Mouse (Mus musculus): ENCODE data around the gene Cerk. TPM values are rescaled to one million over a fixed set of nuclear protein-coding genes. Genes with fewer than 3 reads are reported as not detected.
"Not testable (repeated sequence)": the region's sequence is repeated elsewhere in the genome, so short reads cannot be mapped to it uniquely, and the experiment has no call there.

The Cerk gene
- polyA plus RNA-seq, 1 experiment from 2014 or later: 23.5 TPM

GRCm38 (mm10) chr15:86221901-86222300 is 36.0 kb upstream of the Cerk start:
- H3K4me2 ChIP-seq (replicated peaks); ATAC-seq (replicated peaks); H3K9ac ChIP-seq (replicated peaks); H3K27me3 ChIP-seq; H3K4me1 ChIP-seq; H3K27ac ChIP-seq (replicated peaks); H3K36me3 ChIP-seq; H3K4me3 ChIP-seq; H3K9me3 ChIP-seq: not testable (repeated sequence)
- WGBS: 86% methylated on average over 11 of the region's 11 CpGs

- no peak for ATAC-seq (replicated peaks)
- Histone ChIP-seq H3K36me3 (no peaks in the 10 kb centered on the region), H3K27me3 (no peaks in the 10 kb centered on the region), H3K4me3 (no peak overlapping the region), H3K9me3 (no peaks in the 10 kb centered on the region), H3K4me1 (no peaks in the 10 kb centered on the region), H3K4me2 (replicated peaks) (no peak overlapping the region), H3K27ac (replicated peaks) (no peak overlapping the region), H3K9ac (replicated peaks) (no peak overlapping the region)
- 86% methylated on average over 4 of the region's 4 CpGs for WGBS
Measured at GRCm38 (mm10) chr15:86221369-86221768, 35.4 kb upstream of the Cerk start.

- Histone ChIP-seq H3K27me3 (no peaks in the 10 kb centered on the region), H3K9ac (replicated peaks) (no peak overlapping the region), H3K36me3 (no peaks in the 10 kb centered on the region), H3K27ac (replicated peaks) (no peak overlapping the region), H3K4me3 (no peak overlapping the region), H3K4me1 (no peaks in the 10 kb centered on the region), H3K9me3 (no peaks in the 10 kb centered on the region), H3K4me2 (replicated peaks) (no peak overlapping the region)
- ATAC-seq (replicated peaks): no peak
- 95% methylated on average over 4 of the region's 4 CpGs for WGBS
Measured at GRCm38 (mm10) chr15:86220715-86221114, 34.8 kb upstream of the Cerk start.

GRCm38 (mm10) chr15:86220229-86220630 is 34.3 kb upstream of the Cerk start:
- H3K9ac ChIP-seq (replicated peaks): no peak overlapping the region
- H3K4me2 ChIP-seq (replicated peaks): no peak overlapping the region
- H3K36me3 ChIP-seq: no peaks in the 10 kb centered on the region
- H3K9me3 ChIP-seq: no peaks in the 10 kb centered on the region
- 87% methylated on average over 5 of the region's 5 CpGs for WGBS
- ATAC-seq (replicated peaks): no peak
- no peaks in the 10 kb centered on the region for H3K27me3 ChIP-seq
- no peak overlapping the region for H3K4me3 ChIP-seq
- H3K4me1 ChIP-seq: peaks cover 3% of the 10 kb centered on the region
- H3K27ac ChIP-seq (replicated peaks): no peak overlapping the region

GRCm38 (mm10) chr15:86219534-86220228 is 33.7 kb upstream of the Cerk start:
- H3K4me1 ChIP-seq: peaks cover 9% of the 10 kb centered on the region
- H3K9ac ChIP-seq (replicated peaks): no peak overlapping the region
- 82% methylated on average over 7 of the region's 7 CpGs for WGBS
- ATAC-seq (replicated peaks): no peak
- no peak overlapping the region for H3K27ac ChIP-seq (replicated peaks)
- no peaks in the 10 kb centered on the region for H3K27me3 ChIP-seq
- H3K9me3 ChIP-seq: no peaks in the 10 kb centered on the region
- no peaks in the 10 kb centered on the region for H3K36me3 ChIP-seq
- H3K4me3 ChIP-seq: no peak overlapping the region
- no peak overlapping the region for H3K4me2 ChIP-seq (replicated peaks)

- H3K4me3 ChIP-seq: not testable (repeated sequence)
- WGBS: 91% methylated on average over 9 of the region's 9 CpGs
Measured at GRCm38 (mm10) chr15:86216641-86217040, 30.7 kb upstream of the Cerk start.

GRCm38 (mm10) chr15:86214549-86215201 is 28.7 kb upstream of the Cerk start:
- 15% methylated on average over 25 of the region's 25 CpGs for WGBS
- Histone ChIP-seq H3K36me3 (no peaks in the 10 kb centered on the region), H3K27me3 (no peaks in the 10 kb centered on the region), H3K9me3 (no peaks in the 10 kb centered on the region), H3K4me1 (peaks cover 24% of the 10 kb centered on the region), H3K9ac (replicated peaks) (peak overlapping the region; percentile 93), H3K4me3 (peak overlapping the region; percentile 99), H3K4me2 (replicated peaks) (peak overlapping the region; percentile 94), H3K27ac (replicated peaks) (peak overlapping the region; percentile 94)
- peak; percentile 38 for ATAC-seq (replicated peaks)

More at GRCm38 (mm10) chr15:86216641-86217040, 30.7 kb upstream of the Cerk start:
- not testable (repeated sequence) for H3K4me2 ChIP-seq (replicated peaks); H3K9ac ChIP-seq (replicated peaks); H3K27ac ChIP-seq (replicated peaks); ATAC-seq (replicated peaks); H3K9me3 ChIP-seq; H3K27me3 ChIP-seq; H3K36me3 ChIP-seq
- peaks cover 24% of the 10 kb centered on the region for H3K4me1 ChIP-seq

GRCm38 (mm10) chr15:86213753-86214548 is 28.0 kb upstream of the Cerk start, which contains the start of gene Tbc1d22a:
Gene Tbc1d22a (plus strand): TSS chr15:86214459.
- Histone ChIP-seq H3K9ac (replicated peaks) (peak within 1 kb of the TSS; percentile 93), H3K36me3 (no peaks in the 10 kb centered on the region), H3K9me3 (no peaks in the 10 kb centered on the region), H3K4me3 (peak within 1 kb of the TSS; percentile 99), H3K4me2 (replicated peaks) (peak within 1 kb of the TSS; percentile 94), H3K27me3 (no peaks in the 10 kb centered on the region), H3K4me1 (peaks cover 24% of the 10 kb centered on the region), H3K27ac (replicated peaks) (peak within 1 kb of the TSS; percentile 94)
- peak; percentile 96 for ATAC-seq (replicated peaks)
- WGBS: under 1% methylated on average over 64 of the region's 64 CpGs

- WGBS: 96% methylated on average over 5 of the region's 5 CpGs
- not testable (repeated sequence) for H3K9me3 ChIP-seq; ATAC-seq (replicated peaks); H3K36me3 ChIP-seq; H3K4me3 ChIP-seq; H3K9ac ChIP-seq (replicated peaks); H3K27ac ChIP-seq (replicated peaks); H3K27me3 ChIP-seq; H3K4me2 ChIP-seq (replicated peaks)
- peaks cover 24% of the 10 kb centered on the region for H3K4me1 ChIP-seq
Measured at GRCm38 (mm10) chr15:86212193-86212592, 26.3 kb upstream of the Cerk start.

- Histone ChIP-seq H3K9me3 (no peaks in the 10 kb centered on the region), H3K4me3 (no peak overlapping the region), H3K27ac (replicated peaks) (no peak overlapping the region), H3K27me3 (no peaks in the 10 kb centered on the region), H3K36me3 (no peaks in the 10 kb centered on the region), H3K4me2 (replicated peaks) (no peak overlapping the region), H3K9ac (replicated peaks) (no peak overlapping the region), H3K4me1 (no peaks in the 10 kb centered on the region)
- 66% methylated on average over 4 of the region's 4 CpGs for WGBS
- ATAC-seq (replicated peaks): no peak
Measured at GRCm38 (mm10) chr15:86206385-86206784, 20.4 kb upstream of the Cerk start.

- H3K4me1 ChIP-seq: no peaks in the 10 kb centered on the region
- ATAC-seq (replicated peaks): no peak
- WGBS: 51% methylated on average over 2 of the region's 2 CpGs
Measured at GRCm38 (mm10) chr15:86205300-86205699, 19.4 kb upstream of the Cerk start.

GRCm38 (mm10) chr15:86203942-86204561 is 18.1 kb upstream of the Cerk start:
- Histone ChIP-seq H3K4me2 (replicated peaks) (no peak overlapping the region), H3K27me3 (no peaks in the 10 kb centered on the region), H3K9ac (replicated peaks) (no peak overlapping the region), H3K9me3 (no peaks in the 10 kb centered on the region), H3K4me3 (no peak overlapping the region), H3K27ac (replicated peaks) (no peak overlapping the region), H3K36me3 (no peaks in the 10 kb centered on the region), H3K4me1 (no peaks in the 10 kb centered on the region)
- no peak for ATAC-seq (replicated peaks)
- WGBS: 55% methylated on average over 7 of the region's 7 CpGs

More at GRCm38 (mm10) chr15:86205300-86205699, 19.4 kb upstream of the Cerk start:
- Histone ChIP-seq H3K9ac (replicated peaks) (no peak overlapping the region), H3K4me3 (no peak overlapping the region), H3K36me3 (no peaks in the 10 kb centered on the region), H3K9me3 (no peaks in the 10 kb centered on the region), H3K4me2 (replicated peaks) (no peak overlapping the region), H3K27ac (replicated peaks) (no peak overlapping the region), H3K27me3 (no peaks in the 10 kb centered on the region)
